Mouse (Mus musculus): ENCODE measurements around the gene Olfr917.

Gene Olfr917

DNA sequence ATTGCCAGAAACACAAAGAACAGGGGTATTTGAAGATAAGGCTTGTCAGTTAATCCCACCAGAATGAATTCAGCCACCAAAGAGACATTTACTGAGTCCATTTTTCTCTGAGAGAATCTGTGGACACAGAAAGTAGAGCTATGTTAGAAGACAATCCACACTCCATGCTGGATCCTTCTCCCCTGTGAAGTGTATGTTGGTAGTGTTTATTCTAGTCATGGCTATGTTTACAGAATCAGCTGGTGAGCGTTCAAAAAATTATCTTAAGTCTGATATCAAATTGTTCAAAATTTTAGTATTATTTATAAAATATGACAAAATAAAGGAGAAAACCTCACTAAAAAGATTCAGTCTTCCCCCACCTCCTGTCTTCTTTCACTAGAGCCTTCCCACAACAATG is at the start of gene Olfr917:
TSS of gene Olfr917 (minus strand) at position 101 of the 400 bp plus-strand sequence.
- DNase-seq (ENCODE audit: extremely low spot score, low read depth, low spot score) = no peak

DNA sequence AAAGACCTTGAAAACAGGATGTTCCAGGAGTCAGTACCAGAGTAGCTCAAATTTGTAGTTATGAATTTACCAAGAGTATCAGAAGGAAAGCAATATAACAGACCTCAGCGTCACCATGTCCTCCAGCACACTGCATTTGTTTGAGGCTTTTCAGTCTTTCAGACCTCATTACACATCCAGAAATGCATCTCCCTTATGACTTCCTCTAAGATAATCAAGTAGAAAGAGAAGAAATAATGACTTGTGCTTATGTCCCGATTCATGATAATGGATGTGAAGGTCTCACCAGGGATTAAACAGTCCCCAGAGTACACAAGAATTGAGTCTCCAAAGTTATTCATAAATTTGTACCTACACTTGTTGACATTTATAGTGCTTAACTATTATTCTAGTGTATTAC is 8.9 kb upstream of the Olfr917 start, which contains the start of gene Olfr918:
TSS of gene Olfr918 (minus strand) at position 101 of the 400 bp plus-strand sequence.
- no peak for DNase-seq (ENCODE audit: extremely low spot score, low read depth, low spot score)

DNA sequence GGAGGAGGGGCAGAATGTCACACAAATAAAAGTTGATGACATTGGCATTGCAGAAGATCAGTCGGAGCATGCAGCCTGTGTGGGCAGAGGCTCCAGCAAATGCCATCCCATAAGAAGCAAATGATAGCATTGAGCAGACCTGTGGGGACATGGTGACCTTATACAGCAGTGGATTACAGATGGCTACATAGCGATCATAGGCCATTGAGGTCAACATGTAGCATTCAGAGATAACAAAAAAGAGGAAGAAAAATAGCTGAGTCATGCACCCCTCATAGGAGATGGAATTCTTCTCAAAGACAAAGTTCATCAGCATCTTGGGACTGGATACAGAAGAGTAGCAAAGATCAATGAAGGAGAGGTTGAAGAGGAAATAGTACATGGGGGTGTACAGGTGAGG is 7.2 kb upstream of the Olfr917 start:
- DNase-seq (ENCODE audit: extremely low spot score, low read depth, low spot score) = no peak

DNA sequence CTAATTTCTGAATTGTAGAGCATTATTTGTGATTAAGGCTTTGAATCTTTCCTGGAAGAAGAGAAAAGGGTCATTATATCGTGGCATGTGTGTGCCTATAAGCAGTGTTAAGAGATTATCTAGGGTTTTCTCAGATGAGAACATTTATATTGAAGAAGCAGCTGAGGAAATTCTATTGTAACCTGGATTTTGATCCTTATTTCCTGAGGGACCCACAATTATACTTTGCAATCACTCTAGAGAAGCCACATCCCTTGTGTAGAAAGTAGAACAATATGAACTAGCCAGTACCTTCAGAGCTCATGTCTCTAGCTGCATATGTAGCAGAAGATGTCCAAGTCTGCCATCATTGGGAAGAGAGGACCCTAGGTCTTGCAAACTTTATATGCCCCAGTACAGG is 5.9 kb downstream of the Olfr917 start, which contains the start of gene Olfr916:
TSS of gene Olfr916 (minus strand) at position 101 of the 400 bp plus-strand sequence.
- DNase-seq (ENCODE audit: extremely low spot score, low read depth, low spot score) = no peak

DNA sequence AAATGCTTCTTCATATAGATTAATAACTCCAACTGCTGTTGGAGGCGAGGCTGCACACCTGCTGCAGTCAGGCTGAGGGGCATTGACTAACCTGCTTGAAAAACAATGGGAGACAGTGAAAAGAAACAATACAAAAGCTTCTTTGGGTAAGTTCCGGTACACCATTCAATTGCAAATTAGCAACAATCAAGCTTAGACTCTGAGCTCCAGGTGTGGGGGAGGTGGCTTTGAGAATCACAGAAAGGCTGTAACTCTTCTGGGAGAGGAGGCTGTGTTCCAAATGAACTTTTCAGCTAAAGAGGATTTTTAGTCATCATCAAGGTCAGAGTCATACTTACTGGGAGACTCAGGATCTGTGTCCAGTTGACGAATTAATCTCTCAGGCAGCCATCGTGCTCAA is 33.2 kb downstream of the Olfr917 start:
- no peak for DNase-seq (ENCODE audit: extremely low spot score, low read depth, low spot score)
